Mouse (Mus musculus) kidney, embryonic 15.5 days (tissue): ENCODE results near the gene Tuba1b. TPM values are rescaled to one million over a fixed set of nuclear protein-coding genes. Genes with fewer than 3 reads are reported as not detected.

Experiments
- ATAC-seq: fragments of 200-750 bp; cut with Nextera tagmentation; replicated peaks from 2 replicates; pipeline ENCODE4 v1.8.0; 2017; ENCODE audit warnings: moderate TSS enrichment; ENCODE audit not compliant: low FRiP score
- H3K27ac ChIP-seq: fragments of 300-500 bp; sonication (generic); 2 replicates; pipeline ENCODE4 v1.5.1; 2015; ENCODE audit warnings: mild to moderate bottlenecking, inconsistent platforms
- H3K27me3 ChIP-seq: fragments of 300-500 bp; sonication (generic); 2 replicates; pipeline ENCODE4 v1.6.1; 2015; ENCODE audit warnings: inconsistent platforms
- H3K36me3 ChIP-seq: fragments of 300-500 bp; sonication (generic); 2 replicates; pipeline ENCODE4 v1.6.1; 2015; ENCODE audit warnings: inconsistent platforms
- H3K4me1 ChIP-seq: fragments of 300-500 bp; sonication (generic); 2 replicates; pipeline ENCODE4 v1.6.1; 2015; ENCODE audit warnings: inconsistent platforms
- H3K4me2 ChIP-seq: fragments of 300-500 bp; sonication (generic); 2 replicates; pipeline ENCODE4 v1.6.1; 2015; ENCODE audit warnings: moderate library complexity, mild to moderate bottlenecking, inconsistent platforms
- H3K4me3 ChIP-seq: fragments of 300-500 bp; sonication (generic); replicated peaks from 2 replicates; pipeline ENCODE4 v1.5.1; 2015; ENCODE audit warnings: mild to moderate bottlenecking, inconsistent platforms
- H3K9ac ChIP-seq: fragments of 300-500 bp; sonication (generic); 2 replicates; pipeline ENCODE4 v1.6.1; 2015; ENCODE audit warnings: mild to moderate bottlenecking, inconsistent platforms
- H3K9me3 ChIP-seq: fragments of 300-500 bp; sonication (generic); replicated peaks from 2 replicates; pipeline ENCODE4 v1.6.1; 2016; ENCODE audit warnings: inconsistent platforms
- WGBS: fragments of 180-500 bp; shearing (Covaris S2); methylation state at CpG from one replicate; pipeline ENCODE4 v1.1.7; 2015; ENCODE audit warnings: mixed read lengths; 5-methylcytosine and 5-hydroxymethylcytosine counted together
- polyA plus RNA-seq: library from polyadenylated mRNA; unstranded; fragments of >200 nt; fragmentation: Nextera tagmentation; extraction: Ambion mirVana; gene quantifications from 2 replicates; pipeline ENCODE4 v1.2.1, GENCODE M21; 2015

Gene Tuba1b
- polyA plus RNA-seq, 1 experiment from 2014 or later = 1,797 TPM

GRCm38 (mm10) chr15:98916016-98916415 lies 18.3 kb downstream of the Tuba1b start:
- H3K4me1 ChIP-seq = peaks cover 23% of the 10 kb centered on the region
- 75% methylated on average over 4 of the region's 4 CpGs for WGBS
- ATAC-seq = no peak
- peaks cover 29% of the 10 kb centered on the region for H3K36me3 ChIP-seq
- H3K4me2 ChIP-seq = 0 out of 2 replicates have a peak overlapping the region, but pooled peaks have one; percentile 90
- no peaks in the 10 kb centered on the region for H3K9me3 ChIP-seq
- no peak overlapping the region for H3K9ac ChIP-seq
- H3K27me3 ChIP-seq = no peaks in the 10 kb centered on the region
- 0 out of 2 replicates have a peak overlapping the region, but pooled peaks have one; percentile 94 for H3K4me3 ChIP-seq
- H3K27ac ChIP-seq = no peak overlapping the region

- no peak overlapping the region for H3K4me2 ChIP-seq
- H3K27me3 ChIP-seq = no peaks in the 10 kb centered on the region
- ATAC-seq = no peak
- WGBS = 89% methylated on average over 6 of the region's 6 CpGs
- no peak overlapping the region for H3K27ac ChIP-seq
- peaks cover 40% of the 10 kb centered on the region for H3K36me3 ChIP-seq
- H3K9ac ChIP-seq = no peak overlapping the region
- no peaks in the 10 kb centered on the region for H3K9me3 ChIP-seq
- H3K4me1 ChIP-seq = peaks cover 23% of the 10 kb centered on the region
- H3K4me3 ChIP-seq = no peak overlapping the region
These were observed 19.5 kb downstream of the Tuba1b start for GRCm38 (mm10) chr15:98914903-98915302.

DNA sequence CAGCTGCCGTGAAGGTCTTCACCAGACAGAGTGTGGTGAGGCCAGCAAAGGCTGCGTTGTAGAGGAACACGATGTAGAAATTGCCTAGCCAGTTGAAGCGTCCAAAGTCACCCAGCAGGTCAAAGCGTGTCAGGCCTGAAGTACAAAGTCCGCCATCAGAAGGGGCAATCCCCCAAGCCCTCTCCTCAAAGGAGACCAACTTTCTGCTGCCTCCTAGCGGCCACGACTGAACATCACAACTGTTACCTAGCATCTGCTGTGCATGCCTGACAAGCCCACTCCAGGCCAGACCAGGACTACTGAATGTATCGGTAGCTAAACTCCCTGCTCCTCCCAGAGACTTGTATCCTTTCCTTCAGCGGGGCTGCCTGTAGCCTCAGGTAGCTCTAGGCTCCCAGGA lies 29.7 kb downstream of the Tuba1b start:
- no peaks in the 10 kb centered on the region for H3K9me3 ChIP-seq
- H3K4me2 ChIP-seq = no peak overlapping the region
- 0 out of 2 replicates have a peak, but pooled peaks have one; percentile 25 for ATAC-seq
- H3K27me3 ChIP-seq = peaks cover 13% of the 10 kb centered on the region; the same call in 1 of the 2 replicates
- no peak overlapping the region for H3K9ac ChIP-seq
- H3K4me1 ChIP-seq = no peaks in the 10 kb centered on the region
- no peak overlapping the region for H3K4me3 ChIP-seq
- peaks cover 63% of the 10 kb centered on the region for H3K36me3 ChIP-seq
- WGBS = 27% methylated on average over 10 of the region's 10 CpGs
- no peak overlapping the region for H3K27ac ChIP-seq

DNA sequence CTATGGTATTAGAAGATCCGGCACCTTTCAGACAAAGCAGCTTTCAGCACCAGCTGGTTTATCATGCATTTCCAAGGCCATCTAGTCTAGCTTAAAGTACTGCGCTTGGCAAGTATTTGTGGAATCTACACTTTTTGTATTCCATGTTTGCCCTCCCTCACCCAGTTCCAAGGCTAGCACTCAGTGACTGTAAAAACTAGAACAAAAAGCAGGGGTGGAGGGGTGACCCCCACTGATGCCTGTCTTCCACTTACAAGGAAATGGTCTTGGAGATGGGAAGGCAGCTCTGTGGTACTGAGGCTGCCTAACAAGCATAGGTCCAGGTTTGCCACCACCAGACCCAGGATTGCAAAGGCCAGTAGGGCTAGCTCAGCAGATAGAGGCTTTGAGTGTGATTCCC lies 31.8 kb downstream of the Tuba1b start:
- peaks cover 42% of the 10 kb centered on the region for H3K36me3 ChIP-seq
- no peak overlapping the region for H3K4me3 ChIP-seq
- peaks cover 12% of the 10 kb centered on the region for H3K4me1 ChIP-seq
- 90% methylated on average over 2 of the region's 2 CpGs for WGBS
- H3K27ac ChIP-seq = no peak overlapping the region
- H3K27me3 ChIP-seq = peaks cover 34% of the 10 kb centered on the region
- H3K9me3 ChIP-seq = no peaks in the 10 kb centered on the region
- H3K9ac ChIP-seq = no peak overlapping the region
- H3K4me2 ChIP-seq = no peak overlapping the region
- no peak for ATAC-seq

DNA sequence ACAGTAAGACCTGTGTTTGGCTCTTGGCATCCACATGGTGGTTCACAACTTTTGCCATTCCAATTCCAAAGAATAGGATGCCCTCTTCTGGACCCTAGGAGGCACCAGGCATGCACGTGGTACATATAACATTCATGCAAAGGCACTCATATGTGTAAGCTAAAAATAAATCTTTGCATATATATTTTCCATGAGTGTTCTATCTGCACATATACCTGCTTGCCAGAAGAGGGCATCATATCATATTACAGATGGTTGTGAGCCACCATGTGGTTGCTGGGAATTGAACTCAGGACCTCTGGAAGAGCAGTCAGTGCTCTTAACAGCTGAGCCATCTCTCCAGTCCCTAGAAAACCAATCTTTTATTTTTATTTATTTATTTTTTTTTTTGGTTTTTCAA lies 32.8 kb downstream of the Tuba1b start:
- Histone ChIP-seq H3K4me3 (no peak overlapping the region), H3K4me2 (no peak overlapping the region), H3K36me3 (peaks cover 33% of the 10 kb centered on the region), H3K27ac (no peak overlapping the region), H3K27me3 (peaks cover 44% of the 10 kb centered on the region), H3K4me1 (peaks cover 20% of the 10 kb centered on the region), H3K9me3 (no peaks in the 10 kb centered on the region), H3K9ac (no peak overlapping the region)
- no peak for ATAC-seq
- 56% methylated on average over 1 of the region's 1 CpGs for WGBS

DNA sequence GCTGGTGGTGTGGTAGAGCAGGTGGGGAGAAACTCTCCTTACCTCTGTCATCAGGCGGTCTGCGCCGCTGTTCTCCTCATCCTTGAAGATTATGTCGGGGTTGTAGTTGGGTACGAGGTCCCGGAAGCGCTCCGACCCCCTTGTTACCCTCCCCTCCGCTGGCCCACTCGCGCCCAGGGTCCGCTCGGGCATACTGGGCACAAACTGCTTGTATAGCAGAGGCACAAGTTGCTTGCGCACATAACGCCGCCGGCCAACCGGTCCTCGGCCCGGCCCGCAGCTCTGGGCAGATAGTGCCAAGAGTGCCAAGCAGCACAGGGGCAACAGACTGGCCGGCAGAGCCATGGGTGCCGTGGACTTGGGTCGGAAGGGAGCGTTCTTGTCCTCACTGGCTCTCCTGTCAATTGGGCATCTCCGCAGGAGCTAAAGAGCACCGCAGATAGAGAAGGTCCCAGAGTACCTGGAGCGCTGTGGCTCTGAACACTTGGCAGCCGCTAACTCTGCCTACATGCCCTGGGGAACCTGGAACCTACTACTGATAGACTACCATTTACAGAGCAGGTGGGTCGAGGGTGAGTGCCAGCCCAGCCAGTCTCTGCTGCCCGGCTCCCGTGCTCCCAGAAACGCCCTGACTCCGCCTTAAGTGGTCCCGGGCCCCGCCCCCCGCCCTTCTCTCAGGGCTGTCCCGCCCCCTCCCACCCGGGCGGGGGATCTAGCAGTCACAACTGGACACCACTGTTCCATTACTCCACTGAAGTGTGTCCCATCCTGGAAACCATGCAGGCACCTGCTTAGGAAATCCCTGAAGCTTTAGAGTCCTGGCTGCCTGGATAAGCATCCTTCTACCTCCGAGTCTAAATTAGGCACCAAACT lies 36.2 kb downstream of the Tuba1b start, which contains the start of gene Dhh:
Gene Dhh, minus strand, starts transcription at position 613 of the 873 bp plus-strand sequence.
- H3K9ac ChIP-seq = peak within 1 kb of the TSS; percentile 8; the same call in 1 of the 2 replicates
- H3K4me3 ChIP-seq = peak within 1 kb of the TSS; percentile 34
- peaks cover 78% of the 10 kb centered on the region for H3K27me3 ChIP-seq
- H3K9me3 ChIP-seq = no peaks in the 10 kb centered on the region
- H3K4me2 ChIP-seq = peak within 1 kb of the TSS; percentile 62
- 1% methylated on average over 41 of the region's 41 CpGs for WGBS
- H3K27ac ChIP-seq = no peak within 1 kb of the TSS
- H3K4me1 ChIP-seq = peaks cover 50% of the 10 kb centered on the region
- peak; percentile 52 for ATAC-seq
- H3K36me3 ChIP-seq = peaks cover 3% of the 10 kb centered on the region

- WGBS = 2% methylated on average over 10 of the region's 10 CpGs
- H3K36me3 ChIP-seq = no peaks in the 10 kb centered on the region
- peaks cover 85% of the 10 kb centered on the region for H3K27me3 ChIP-seq
- H3K27ac ChIP-seq = no peak overlapping the region
- no peaks in the 10 kb centered on the region for H3K9me3 ChIP-seq
- peaks cover 50% of the 10 kb centered on the region for H3K4me1 ChIP-seq
- H3K9ac ChIP-seq = no peak overlapping the region
- H3K4me3 ChIP-seq = peak overlapping the region; percentile 34
- H3K4me2 ChIP-seq = peak overlapping the region; percentile 62
- no peak for ATAC-seq
These were observed 36.9 kb downstream of the Tuba1b start for GRCm38 (mm10) chr15:98897495-98897894.

GRCm38 (mm10) chr15:98895635-98896589 lies 38.5 kb downstream of the Tuba1b start:
- no peak; the same call in 1 of the 2 replicates for ATAC-seq
- Histone ChIP-seq H3K27ac (no peak overlapping the region), H3K4me2 (peak overlapping the region; percentile 99), H3K27me3 (peaks cover 98% of the 10 kb centered on the region), H3K4me3 (peak overlapping the region; percentile 58), H3K9ac (no peak overlapping the region), H3K36me3 (no peaks in the 10 kb centered on the region), H3K9me3 (no peaks in the 10 kb centered on the region), H3K4me1 (peaks cover 56% of the 10 kb centered on the region)
- 3% methylated on average over 41 of the region's 41 CpGs for WGBS

DNA sequence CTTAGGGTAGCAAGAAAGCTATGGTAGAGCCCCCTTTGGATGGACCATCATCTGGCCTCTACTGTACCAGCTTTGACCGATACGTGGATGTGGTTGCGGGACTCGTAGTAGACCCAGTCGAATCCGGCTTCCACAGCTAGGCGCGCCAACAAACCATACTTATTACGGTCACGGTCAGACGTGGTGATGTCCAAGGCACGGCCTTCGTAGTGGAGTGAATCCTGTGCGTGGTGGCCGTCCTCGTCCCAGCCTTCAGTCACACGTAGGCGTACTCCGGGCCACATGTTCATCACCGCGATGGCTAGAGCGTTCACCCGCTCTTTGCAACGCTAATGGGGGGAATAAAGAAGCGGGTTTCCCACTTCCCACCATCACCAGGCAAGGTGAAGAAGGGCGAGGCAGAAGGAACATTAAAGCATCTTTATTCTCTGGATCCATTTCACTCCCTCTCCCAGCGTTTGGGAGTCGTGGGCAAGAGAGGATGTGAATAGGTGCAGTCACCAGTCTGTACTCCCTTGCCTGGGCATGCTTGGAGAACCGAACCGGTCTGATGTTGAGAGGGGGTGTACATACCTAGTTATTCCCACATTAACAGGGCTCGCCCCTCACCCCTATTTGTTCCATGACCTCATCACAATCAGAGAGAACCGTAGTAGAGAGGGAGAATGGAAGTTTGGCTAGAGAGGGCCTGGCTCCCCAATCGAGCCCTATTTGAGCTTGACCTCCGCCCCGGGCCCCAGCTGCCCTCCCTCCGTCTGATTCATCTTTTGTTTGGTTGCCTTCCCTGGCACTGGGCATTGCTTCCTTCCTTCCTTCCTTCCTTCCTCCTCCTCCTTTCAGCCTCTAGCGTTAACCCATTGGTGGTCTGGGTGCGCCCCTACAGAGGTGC lies 39.4 kb downstream of the Tuba1b start:
- Histone ChIP-seq H3K36me3 (no peaks in the 10 kb centered on the region), H3K4me3 (peak overlapping the region; percentile 58), H3K4me1 (peaks cover 56% of the 10 kb centered on the region), H3K27me3 (peaks cover 89% of the 10 kb centered on the region), H3K4me2 (peak overlapping the region; percentile 99), H3K9me3 (no peaks in the 10 kb centered on the region), H3K27ac (no peak overlapping the region), H3K9ac (peak overlapping the region; percentile 53)
- no peak for ATAC-seq
- WGBS = 5% methylated on average over 38 of the region's 38 CpGs

- ATAC-seq = no peak
- H3K9ac ChIP-seq = peak within 1 kb of the TSS; percentile 53
- H3K27me3 ChIP-seq = peaks cover 81% of the 10 kb centered on the region
- H3K9me3 ChIP-seq = no peaks in the 10 kb centered on the region
- H3K4me3 ChIP-seq = peak within 1 kb of the TSS; percentile 58
- no peak within 1 kb of the TSS for H3K27ac ChIP-seq
- H3K4me1 ChIP-seq = peaks cover 56% of the 10 kb centered on the region
- H3K36me3 ChIP-seq = no peaks in the 10 kb centered on the region
- under 1% methylated on average over 77 of the region's 77 CpGs for WGBS
- H3K4me2 ChIP-seq = peak within 1 kb of the TSS; percentile 99
These were observed 40.2 kb downstream of the Tuba1b start, which contains the start of gene Rhebl1 for GRCm38 (mm10) chr15:98893940-98894745. Gene Rhebl1 (minus strand): TSS chr15:98894540.
